Mouse (Mus musculus) right cerebral cortex, adult 18-20 months (tissue): ENCODE measurements around the gene Agtpbp1.

ENCODE experiments used
- DNase-seq: peaks from one replicate; pipeline ENCODE4 v3.0.0; 2022; ENCODE audit warnings: mixed read lengths

The Agtpbp1 gene

DNA sequence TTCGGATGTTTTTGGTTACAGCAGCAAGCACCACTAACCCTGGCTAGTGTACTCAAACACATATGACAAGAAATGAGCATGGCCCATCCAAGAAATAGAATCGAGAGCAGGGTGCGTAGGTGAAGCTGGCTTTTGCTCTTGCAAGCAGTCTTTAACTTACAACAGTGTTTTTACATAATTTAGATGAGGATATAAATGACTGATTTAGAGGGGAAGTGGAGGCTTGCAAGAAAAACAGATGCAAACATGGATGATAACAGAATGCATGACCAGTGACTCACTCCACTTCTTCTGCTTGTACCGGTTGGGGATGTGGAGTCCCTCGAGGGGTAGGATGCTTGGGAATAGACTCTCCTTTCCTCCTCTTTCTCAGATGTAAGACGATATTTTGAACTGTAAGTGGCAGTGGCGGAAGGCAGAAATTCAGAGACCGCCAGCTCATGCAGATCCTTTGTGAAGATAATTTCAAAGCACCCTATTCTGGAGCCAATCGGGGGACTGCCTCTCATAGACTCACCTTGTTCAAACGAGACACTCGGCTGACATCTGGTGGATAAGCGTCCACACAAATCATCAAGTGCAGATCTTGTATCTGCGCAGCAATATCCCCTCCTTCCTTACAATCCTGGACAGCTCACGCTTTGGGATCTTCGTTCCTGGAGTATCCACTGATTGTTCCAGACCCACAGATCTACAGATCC is 168.3 kb downstream of the Agtpbp1 start:
- DNase-seq = peak; percentile 46

DNA sequence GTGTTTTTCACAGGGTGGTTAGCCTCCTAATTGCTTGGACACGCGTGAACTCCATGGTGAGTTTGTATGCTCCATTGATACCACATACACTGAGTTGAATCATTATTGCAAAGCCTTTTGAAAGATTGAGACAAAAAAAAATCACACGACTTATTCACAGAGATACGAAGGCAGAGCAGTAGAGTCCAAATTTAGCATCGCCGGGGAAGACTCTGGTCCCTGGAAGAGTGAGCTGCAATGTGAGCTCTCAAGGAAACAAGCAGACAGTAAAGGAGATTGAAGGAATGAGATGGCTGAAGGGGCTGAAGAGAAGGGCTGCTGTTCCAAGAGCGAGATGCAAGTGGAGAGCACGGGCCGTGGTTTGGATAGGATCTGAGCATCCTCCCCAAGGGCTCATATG is 171.1 kb downstream of the Agtpbp1 start:
- DNase-seq = no peak

GRCm38 (mm10) chr13:59412672-59413071 is 172.4 kb downstream of the Agtpbp1 start:
- DNase-seq = no peak

DNA sequence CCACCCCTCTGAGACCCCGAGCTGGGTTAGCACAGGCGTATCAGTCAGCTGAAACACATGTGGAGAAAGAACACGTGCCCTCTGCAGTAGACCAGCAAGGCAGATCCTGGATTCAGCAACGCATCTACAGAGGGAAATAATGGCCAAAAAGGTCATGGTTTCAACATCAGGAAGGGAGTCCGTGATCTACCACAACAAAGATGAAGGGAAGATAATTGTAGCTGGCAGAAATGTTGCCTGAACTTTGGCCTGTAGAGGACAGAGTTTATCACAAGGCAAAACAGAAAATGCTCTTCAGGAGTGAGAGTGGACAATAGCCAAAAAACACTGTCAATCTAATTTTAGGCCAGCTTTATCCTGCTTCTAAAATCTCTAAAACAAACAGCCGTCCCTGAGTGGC is 177.8 kb downstream of the Agtpbp1 start:
- DNase-seq = no peak

DNA sequence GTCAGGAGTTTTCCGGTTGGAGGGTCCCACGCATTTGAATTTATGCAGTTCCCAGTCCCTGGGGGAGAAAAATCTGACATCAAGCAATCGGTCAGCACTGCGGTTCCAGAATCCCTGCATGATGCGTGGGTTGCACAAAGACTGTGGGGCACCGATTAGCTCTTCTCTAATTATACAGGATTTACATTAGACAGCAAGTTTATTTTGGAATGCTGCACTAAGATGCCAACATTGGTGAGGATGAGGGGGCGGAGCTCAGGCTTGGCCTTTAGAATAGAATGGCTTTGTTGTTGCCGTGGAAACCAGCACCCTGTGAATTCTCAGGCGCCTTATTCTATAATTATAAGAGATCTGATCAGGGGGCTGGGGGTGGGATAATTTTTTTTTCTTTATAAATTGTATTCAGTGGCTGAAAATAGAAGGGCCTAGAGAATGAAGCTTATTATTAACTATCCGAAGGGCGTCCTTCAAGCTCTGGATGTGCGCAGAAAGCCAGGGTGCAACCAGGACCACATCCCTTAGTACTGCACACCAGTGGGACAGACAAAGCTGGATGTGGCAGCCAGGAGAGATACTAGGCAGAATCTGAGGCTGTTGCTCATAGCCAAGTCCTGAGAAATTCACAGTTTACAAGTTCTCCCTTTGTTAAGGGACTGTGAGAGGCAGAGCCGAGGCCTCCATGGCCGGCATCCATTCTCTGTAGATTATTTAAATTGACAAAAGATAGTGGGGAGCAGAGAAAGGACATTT is 182.8 kb downstream of the Agtpbp1 start:
- DNase-seq = peak; percentile 87

GRCm38 (mm10) chr13:59397571-59397970 is 187.5 kb downstream of the Agtpbp1 start:
- DNase-seq = peak; percentile 44
